Mouse (Mus musculus) B cell, adult 67 days (primary cell): ENCODE data around the gene Scn3a. TPM values are rescaled to one million over a fixed set of nuclear protein-coding genes. Genes with fewer than 3 reads are reported as not detected.

ENCODE experiments used
- total RNA-seq, 2 experiments: library from RNA; stranded (reverse); gene quantifications; 4 replicates each; pipeline ENCODE4 v1.2.4; 2023

Scn3a gene
- not detected for total RNA-seq

GRCm38 (mm10) chr2:65566793-65567787 is at the start of gene Scn3a:
TSS of gene Scn3a (minus strand) at chr2:65567627.

Other genes with a start within 250 kb of the Scn3a start
- not detected for gene Slc38a11, start 203.6 kb downstream of the Scn3a start, total RNA-seq
- not detected for gene Scn2a, start 53.1 kb upstream of the Scn3a start, total RNA-seq